Mouse (Mus musculus): Measurements from ENCODE around the gene Hmgn1.
"Not testable (repeated sequence)": the region's sequence is repeated elsewhere in the genome, so short reads cannot be mapped to it uniquely, and the experiment has no call there.

The Hmgn1 gene

GRCm38 (mm10) chr16:96127657-96128344, at the start of gene Hmgn1:
Hmgn1 (minus strand) TSS chr16:96127729.
- peak; percentile 87 for DNase-seq (ENCODE audit: low read depth)

DNA sequence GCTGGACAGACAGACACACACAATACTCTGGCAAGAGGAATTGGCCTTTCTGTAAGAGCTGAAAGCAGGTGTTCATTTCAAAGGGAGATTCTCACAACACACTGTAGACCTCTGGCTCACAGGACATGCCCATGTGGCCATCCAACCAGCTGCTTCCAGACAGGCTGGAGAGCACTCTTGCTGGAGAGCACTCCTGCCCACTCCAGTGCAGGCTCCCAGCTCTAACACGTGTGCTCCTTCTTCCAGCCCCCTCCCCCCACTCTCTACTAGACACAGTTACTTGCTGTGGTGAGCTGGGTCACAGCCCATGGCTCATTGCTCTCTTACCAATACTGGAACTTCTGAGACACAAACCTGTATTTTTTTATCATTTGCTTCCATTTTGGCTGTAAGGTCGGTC, 47.9 kb upstream of the Hmgn1 start:
- DNase-seq (ENCODE audit: low read depth): no peak

DNA sequence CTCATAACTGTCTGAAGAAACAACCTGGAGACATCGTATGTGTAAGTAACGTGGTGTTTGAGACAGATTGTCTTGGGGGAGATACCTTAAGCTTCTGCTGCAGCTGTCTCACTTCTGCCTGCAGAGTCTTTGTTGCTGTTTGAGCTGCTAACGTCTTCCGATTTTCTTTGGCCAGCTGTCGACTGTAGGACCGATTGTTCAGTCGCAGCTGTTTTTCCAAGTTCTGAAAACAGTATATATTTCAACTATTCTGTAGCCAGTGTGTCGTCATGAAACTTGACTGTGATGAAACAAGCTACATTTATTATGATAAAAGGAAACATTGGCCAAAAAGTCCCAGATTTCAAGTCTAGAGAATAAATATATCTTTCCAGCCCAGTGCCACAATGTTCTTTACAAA, 46.1 kb upstream of the Hmgn1 start:
- DNase-seq (ENCODE audit: low read depth): no peak

DNA sequence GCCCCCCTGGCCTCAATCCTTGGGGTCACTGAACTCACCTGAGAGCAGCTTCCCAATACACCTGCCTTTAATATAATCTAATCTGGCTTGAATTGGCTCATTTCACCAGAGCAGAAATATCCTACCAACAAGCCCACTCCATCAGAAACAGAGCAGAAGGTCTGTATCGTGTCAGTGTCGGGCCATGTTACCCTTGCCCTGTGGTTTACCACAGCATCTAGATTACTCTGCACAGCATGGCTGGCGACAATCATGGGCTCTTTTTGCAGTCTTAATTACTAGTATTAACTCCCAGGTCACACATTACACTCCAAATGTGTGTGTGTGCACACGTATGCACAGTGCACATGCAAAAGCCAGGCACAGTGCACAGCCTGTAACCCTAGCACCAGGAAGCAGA, 41.3 kb upstream of the Hmgn1 start:
- no peak for DNase-seq (ENCODE audit: low read depth)

- DNase-seq (ENCODE audit: low read depth): no peak
Measured at GRCm38 (mm10) chr16:96165723-96166264, 38.3 kb upstream of the Hmgn1 start.

- no peak for DNase-seq (ENCODE audit: low read depth)
Measured at GRCm38 (mm10) chr16:96161336-96161735, 33.8 kb upstream of the Hmgn1 start.

DNA sequence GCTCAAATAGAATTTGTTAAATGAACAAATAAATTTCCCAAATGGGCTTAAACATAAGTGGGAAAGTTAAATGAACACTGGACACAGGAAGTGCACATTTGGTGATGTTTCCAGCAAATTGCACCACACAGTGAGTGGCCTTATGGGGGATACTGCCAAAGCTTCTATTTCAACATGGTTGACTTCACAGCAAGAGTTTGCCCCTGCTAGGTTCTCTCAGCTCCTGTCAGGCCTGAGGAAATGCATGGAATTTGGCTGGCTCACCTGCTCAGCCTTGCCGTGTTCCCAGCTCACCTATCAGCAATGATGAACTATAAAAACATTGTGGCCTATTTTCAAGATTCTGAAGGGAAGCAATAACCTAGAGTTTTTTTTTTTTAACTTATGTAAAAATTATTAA, 33.4 kb upstream of the Hmgn1 start:
- no peak for DNase-seq (ENCODE audit: low read depth)

DNA sequence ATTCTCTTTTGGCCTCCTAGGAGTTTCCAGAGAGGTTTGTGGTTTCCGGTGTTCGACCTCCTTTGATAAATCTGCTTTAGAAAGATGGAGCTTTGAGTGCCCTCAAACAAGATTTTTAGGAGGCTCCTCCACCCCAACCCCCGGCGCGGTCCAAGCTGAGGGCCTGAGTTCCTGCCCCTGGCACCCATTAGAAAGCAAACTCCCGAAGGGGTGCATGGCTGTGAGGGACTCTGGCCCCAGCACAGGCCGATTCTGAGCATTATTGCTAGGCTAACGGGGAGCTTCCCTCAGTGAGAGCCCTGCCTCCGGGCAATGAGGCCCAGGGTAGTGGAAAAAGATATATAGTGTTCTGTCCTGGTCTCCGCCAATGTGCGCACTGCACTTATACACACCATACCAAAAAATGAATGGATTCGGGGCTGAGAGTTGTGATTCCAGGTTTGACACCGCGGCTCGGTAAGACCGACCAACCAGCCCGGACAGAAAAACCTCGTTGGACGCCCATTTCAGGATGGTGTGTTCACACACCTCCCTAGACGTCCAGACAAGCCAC, 32.3 kb upstream of the Hmgn1 start:
- DNase-seq (ENCODE audit: low read depth): no peak

- DNase-seq (ENCODE audit: low read depth): no peak
Measured at GRCm38 (mm10) chr16:96159091-96159731, 31.7 kb upstream of the Hmgn1 start.

DNA sequence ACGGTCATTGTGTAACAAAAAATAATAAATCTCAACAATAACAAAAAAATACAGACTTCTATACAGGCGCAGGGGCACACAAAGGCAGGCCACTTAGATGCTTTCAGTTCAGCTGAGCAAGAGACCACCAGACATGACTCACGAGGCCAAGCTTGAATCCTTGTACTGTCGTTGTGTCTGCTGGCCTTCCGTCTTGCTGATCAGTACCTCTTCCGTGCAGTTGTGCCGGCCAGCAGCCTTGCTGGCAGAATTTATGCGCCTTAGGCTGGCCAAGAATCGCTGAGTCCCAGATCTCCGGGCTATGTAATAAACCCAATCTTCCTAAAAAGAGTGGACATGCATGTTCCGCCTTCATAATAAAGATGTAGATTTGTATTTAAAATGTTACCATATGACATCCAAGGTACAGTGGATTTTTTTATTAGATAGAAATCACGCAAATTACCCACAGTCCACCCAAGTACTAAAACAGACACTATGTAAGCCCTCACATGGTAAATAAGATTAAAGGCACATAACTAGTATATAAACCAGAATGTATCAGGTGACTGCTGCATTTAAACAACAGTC, 31.1 kb upstream of the Hmgn1 start:
- DNase-seq (ENCODE audit: low read depth): no peak

DNA sequence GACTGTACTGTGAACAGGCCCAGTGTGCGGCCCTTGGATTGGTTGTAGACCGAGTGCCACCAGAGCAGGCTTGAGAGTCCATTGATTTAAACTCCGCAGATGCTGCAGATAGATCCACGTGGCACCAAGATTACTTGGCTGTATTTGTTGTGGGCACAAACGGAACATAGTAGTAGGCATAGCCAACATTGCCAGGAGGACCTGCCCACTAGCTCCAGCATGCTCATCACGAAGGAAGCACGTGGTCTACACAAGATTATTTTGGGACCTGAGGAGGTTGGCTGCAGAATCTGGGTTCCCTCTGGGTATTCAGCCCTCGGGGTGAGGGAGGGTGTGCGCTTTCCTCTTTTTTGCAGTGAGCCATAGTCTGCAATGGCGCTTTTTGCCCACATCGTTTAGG, 29.6 kb upstream of the Hmgn1 start:
- no peak for DNase-seq (ENCODE audit: low read depth)

- DNase-seq (ENCODE audit: low read depth): no peak
Measured at GRCm38 (mm10) chr16:96156019-96156418, 28.5 kb upstream of the Hmgn1 start.

DNA sequence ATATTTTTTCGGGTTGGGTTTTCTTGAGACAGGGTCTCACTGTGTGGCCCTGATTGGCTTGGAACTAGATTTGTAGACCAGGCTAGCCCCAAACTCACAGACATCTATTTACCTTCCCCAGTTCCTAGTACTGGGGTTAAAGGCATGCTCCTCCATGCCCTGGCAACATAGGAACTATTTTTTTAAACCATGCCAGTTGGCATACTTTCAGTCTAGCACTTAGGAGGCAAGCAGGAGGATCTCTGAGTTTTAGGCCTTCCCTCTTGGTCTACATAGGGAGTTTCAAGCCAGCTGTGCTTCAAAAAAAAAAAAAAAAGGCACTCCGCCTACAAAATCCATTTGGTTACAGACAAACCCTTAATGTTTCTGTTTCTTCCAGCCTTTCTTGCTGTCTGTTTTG, 26.9 kb upstream of the Hmgn1 start:
- DNase-seq (ENCODE audit: low read depth): no peak

GRCm38 (mm10) chr16:96151551-96151950, 24.0 kb upstream of the Hmgn1 start:
- DNase-seq (ENCODE audit: low read depth): no peak

DNA sequence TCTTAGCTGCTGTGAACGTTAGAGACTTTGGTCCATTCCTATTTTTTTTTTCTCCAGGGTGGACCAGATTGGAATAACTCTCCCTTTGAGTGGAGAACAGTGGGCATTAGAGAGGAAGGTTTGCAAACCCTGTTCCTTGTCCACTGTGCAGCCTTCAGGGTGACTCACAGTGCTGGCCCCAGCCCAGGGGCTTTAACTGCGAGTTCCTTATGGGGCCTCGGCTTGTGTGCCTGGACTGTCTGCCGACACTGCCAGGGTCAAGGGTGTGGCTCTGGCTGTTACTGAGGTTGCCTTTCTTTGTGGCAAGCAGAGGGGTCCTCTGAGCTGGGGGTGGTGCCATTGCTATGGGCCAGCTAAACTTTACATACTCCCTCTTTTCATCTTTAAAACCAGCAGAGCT, 23.5 kb upstream of the Hmgn1 start:
- peak; percentile 64 for DNase-seq (ENCODE audit: low read depth)

DNA sequence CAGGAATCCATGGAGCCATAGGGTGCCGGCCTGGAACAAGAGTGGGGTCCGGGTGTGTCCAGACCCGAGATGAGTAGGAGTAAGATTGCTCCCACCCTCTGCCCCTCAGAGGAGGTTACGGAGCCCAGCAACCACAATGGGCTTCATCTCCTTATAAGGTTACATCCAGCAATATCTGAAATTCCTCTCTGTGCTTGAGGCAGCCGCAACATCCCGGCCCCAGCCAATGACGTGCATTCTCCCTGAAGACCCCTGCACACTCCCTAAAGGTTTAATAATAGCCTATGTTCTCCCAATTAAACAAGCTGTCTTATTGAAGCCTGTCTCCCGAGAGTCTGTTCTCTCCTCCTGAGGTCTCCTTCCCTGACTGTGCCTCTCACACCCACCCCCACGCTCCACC, 21.8 kb upstream of the Hmgn1 start:
- no peak for DNase-seq (ENCODE audit: low read depth)

DNA sequence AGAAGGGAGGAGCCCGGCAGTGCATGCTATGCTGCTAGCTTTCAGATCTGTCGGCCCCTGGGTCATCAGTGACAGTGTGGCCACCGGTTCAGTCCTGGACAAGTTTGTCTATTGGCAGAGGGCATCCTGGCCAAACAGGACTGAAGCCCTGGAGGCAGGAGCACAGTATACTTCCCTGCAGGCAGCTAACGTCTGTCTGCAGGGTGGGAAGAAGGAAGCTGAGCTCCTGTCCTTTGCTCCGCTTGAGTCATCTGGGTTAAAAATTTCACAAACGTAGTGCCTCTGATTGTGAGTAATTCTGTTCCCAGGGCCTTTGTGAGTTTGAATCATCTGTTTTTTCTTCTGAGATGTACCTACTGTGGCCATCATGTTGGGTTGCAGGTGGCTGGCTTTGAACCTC, 21.3 kb upstream of the Hmgn1 start:
- no peak for DNase-seq (ENCODE audit: low read depth)

DNA sequence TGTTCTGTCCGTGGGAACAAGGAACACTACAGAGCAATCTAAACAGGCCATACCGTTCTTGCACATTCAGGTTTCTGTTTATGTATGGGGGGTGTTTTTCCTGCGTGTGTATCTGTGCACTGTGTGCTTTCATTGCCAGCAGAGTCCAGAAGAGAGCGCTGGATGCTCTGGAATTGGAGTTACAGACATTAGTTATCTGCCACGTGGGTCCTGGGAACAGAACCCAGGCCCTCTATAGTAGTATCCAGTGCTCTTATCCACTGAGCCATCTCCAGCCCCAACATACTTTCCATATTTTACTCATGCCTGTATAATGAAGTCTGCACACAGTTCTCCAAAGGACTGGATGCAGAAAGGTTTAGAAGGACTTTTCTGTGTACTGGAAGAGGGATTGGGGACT, 18.3 kb upstream of the Hmgn1 start:
- no peak for DNase-seq (ENCODE audit: low read depth)

- peak; percentile 97 for DNase-seq (ENCODE audit: low read depth)
Measured at GRCm38 (mm10) chr16:96145110-96145800, 17.7 kb upstream of the Hmgn1 start, which contains the start of gene Wrb. Wrb (plus strand) TSS chr16:96145407.

DNA sequence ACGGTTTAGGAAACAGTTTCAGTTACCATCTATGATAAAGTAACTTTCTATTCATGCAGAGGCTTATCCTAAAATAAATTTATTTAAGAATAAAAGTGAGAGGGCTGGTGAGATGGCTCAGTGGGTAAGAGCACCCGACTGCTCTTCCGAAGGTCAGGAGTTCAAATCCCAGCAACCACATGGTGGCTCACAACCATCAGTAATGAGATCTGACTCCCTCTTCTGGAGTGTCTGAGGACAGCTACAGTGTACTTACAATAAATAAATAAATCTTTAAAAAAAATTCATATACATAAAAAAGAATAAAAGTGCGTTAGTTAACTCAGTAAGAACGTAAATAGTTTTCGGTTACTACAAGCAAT, 17.2 kb upstream of the Hmgn1 start:
- DNase-seq (ENCODE audit: low read depth): not testable (repeated sequence)

- no peak for DNase-seq (ENCODE audit: low read depth)
Measured at GRCm38 (mm10) chr16:96128466-96128865, 937 bp upstream of the Hmgn1 start.

DNA sequence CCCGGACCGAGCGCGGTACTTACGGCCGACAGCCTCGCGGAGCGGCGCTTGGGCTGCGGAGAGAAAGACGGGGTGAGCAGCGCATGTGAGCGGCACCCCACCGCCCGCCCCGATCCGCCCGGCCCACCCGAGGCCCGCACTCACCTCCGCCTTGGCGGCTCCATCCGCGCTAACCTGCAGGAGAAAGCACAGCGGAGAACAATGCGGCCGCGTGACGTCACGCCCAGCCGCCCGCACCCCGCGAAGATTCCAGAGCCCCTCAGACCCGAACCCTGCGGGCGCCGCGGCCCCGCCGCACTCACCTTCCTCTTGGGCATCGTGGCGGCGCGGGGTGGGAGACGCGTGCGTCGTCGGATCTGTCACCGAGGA, 257 bp downstream of the Hmgn1 start:
- no peak for DNase-seq (ENCODE audit: low read depth)

All from fibroblast of lung, adult 2 months (primary cell).